Mouse (Mus musculus) liver, postnatal 0 days (tissue): ENCODE measurements around the gene Tmem123.

ENCODE experiments used
- CTCF ChIP-seq: sonication (generic); IDR thresholded peaks from 2 replicates; pipeline ENCODE4 v1.5.1; 2016; ENCODE audit warnings: antibody characterized with exemption, low read depth
- EP300 ChIP-seq: IDR thresholded peaks from 2 replicates; pipeline ENCODE4 v1.6.1; 2016; ENCODE audit warnings: antibody characterized with exemption, low read depth, mild to moderate bottlenecking

- TF ChIP-seq CTCF: no peak
- TF ChIP-seq EP300: no peak
Measured at GRCm38 (mm10) chr9:7772361-7772760, 8.5 kb downstream of the Tmem123 start.
